Mouse (Mus musculus) liver, embryonic 11.5 days (tissue): Measurements from ENCODE around the gene Tceal3. TPM values are rescaled to one million over a fixed set of nuclear protein-coding genes. Genes with fewer than 3 reads are reported as not detected.
A peak's percentile ranks its signal among the peaks of the same experiment; 100 is the strongest.
"Not testable (repeated sequence)": the region's sequence is repeated elsewhere in the genome, so short reads cannot be mapped to it uniquely, and the experiment has no call there.

Experiments
- ATAC-seq: fragments of 200-750 bp; cut with Nextera tagmentation; replicated peaks from 2 replicates; pipeline ENCODE4 v1.8.0; 2017; ENCODE audit warnings: moderate number of reproducible peaks, mild to moderate bottlenecking, moderate TSS enrichment, moderate library complexity; ENCODE audit not compliant: low FRiP score
- DNase-seq: peaks from one replicate; pipeline ENCODE4 v3.0.0-alpha.2; 2017; ENCODE audit warnings: low spot score
- H3K27ac ChIP-seq: fragments of 300-500 bp; sonication (generic); 2 replicates; pipeline ENCODE4 v1.5.1; 2014; ENCODE audit warnings: mild to moderate bottlenecking, low read depth, low read length, control low read depth
- H3K27me3 ChIP-seq: fragments of 300-500 bp; sonication (generic); replicated peaks from 2 replicates; pipeline ENCODE4 v1.6.1; 2014; ENCODE audit warnings: low read length, mixed read lengths; ENCODE audit not compliant: control insufficient read depth, insufficient read depth
- H3K36me3 ChIP-seq: fragments of 300-500 bp; sonication (generic); 2 replicates; pipeline ENCODE4 v1.6.1; 2014; ENCODE audit warnings: mild to moderate bottlenecking, low read length, moderate library complexity, mixed read lengths; ENCODE audit not compliant: control insufficient read depth, insufficient read depth
- H3K4me1 ChIP-seq: fragments of 300-500 bp; sonication (generic); replicated peaks from 2 replicates; pipeline ENCODE4 v1.6.1; 2014; ENCODE audit warnings: low read length, mixed read lengths; ENCODE audit not compliant: control insufficient read depth, insufficient read depth
- H3K4me2 ChIP-seq: fragments of 300-500 bp; sonication (generic); 2 replicates; pipeline ENCODE4 v1.6.1; 2014; ENCODE audit warnings: mild to moderate bottlenecking, control low read depth, moderate library complexity
- H3K4me3 ChIP-seq: fragments of 300-500 bp; sonication (generic); 2 replicates; pipeline ENCODE4 v1.5.1; 2014; ENCODE audit warnings: low read depth, low read length, control low read depth
- H3K9ac ChIP-seq: fragments of 300-500 bp; sonication (generic); 2 replicates; pipeline ENCODE4 v1.6.1; 2014; ENCODE audit warnings: low read depth, low read length, control low read depth
- H3K9me3 ChIP-seq: fragments of 300-500 bp; sonication (generic); 2 replicates; pipeline ENCODE4 v1.6.1; 2016; ENCODE audit warnings: low read length, inconsistent platforms, mixed read lengths; ENCODE audit not compliant: control insufficient read depth
- WGBS: fragments of 180-500 bp; shearing (Covaris S2); extraction: QIAGEN DNeasy Blood & Tissue Kit; methylation state at CpG from one replicate; pipeline ENCODE4 v1.1.7; 2014; 5-methylcytosine and 5-hydroxymethylcytosine counted together
- polyA plus RNA-seq: library from polyadenylated mRNA; unstranded; fragments of >200 nt; fragmentation: Nextera tagmentation; extraction: Ambion mirVana; gene quantifications from 2 replicates; pipeline ENCODE4 v1.2.1, GENCODE M21; 2014

Gene Tceal3
- polyA plus RNA-seq, 1 experiment from 2014 or later: 1.6 TPM

DNA sequence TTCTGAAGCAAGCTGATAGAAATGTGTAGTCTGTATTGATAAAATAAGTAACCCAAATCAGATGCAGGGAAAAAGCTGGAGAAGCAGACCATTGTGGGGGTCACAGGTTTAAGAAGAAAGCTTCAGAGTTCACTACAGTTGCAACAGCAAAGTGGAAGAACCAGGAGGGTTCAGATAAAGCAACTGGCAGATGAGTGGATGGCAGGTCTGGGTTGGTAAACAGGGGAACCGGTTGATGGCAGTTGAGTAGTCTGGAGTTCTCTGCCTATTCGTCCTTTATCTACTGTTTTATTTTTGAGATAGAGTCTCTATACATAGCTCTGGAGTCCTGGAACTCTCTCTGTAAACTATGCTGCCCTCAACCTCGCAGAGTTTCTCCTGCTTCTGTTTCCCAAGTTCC is 90.3 kb downstream of the Tceal3 start:
- WGBS: 48% methylated on average over 3 of the region's 3 CpGs
- no peaks in the 10 kb centered on the region for H3K27me3 ChIP-seq

DNA sequence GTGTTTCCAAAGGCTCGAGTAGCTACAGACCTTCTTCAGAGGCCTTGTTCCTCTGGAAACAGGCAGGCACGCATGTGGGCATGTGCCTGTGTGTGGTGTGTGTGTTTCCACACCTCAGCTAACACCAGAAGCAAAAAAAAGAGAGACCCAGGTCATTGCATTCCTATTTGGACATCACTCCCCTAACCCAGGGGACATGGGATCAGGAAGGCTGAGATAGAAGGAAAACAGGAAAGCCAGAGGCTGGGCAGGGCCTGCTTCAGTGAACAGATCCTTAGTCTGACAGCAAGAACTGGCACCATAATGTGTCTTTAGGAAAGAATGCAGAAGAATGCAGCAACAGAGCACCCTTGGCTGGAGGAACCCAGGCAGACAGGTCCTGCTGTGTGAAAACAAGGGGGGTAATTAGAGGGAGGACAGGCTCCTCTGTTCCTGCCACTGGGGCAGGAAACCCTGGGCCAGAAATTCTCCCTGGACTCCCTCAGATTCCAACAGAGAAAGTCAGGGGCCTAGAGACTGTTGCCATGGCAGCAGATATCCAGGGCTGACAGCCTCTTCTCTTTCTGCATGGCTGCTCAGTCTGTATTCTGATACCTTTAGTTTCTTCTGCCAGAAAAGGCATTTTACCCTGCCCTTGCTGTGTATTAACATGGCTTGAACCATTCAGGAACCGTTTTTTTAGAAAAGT is 101.1 kb downstream of the Tceal3 start:
- not testable (repeated sequence) for DNase-seq, H3K36me3 ChIP-seq, H3K4me2 ChIP-seq, ATAC-seq, H3K9ac ChIP-seq, H3K27ac ChIP-seq, H3K4me1 ChIP-seq, H3K9me3 ChIP-seq, H3K4me3 ChIP-seq, H3K27me3 ChIP-seq
- 63% methylated on average over 3 of the region's 3 CpGs for WGBS

More for the DNA sequence above, 90.3 kb downstream of the Tceal3 start:
- Histone ChIP-seq H3K36me3 (no peaks in the 10 kb centered on the region), H3K27ac (no peak overlapping the region), H3K4me3 (no peak overlapping the region), H3K9ac (no peak overlapping the region), H3K4me1 (no peaks in the 10 kb centered on the region), H3K9me3 (no peaks in the 10 kb centered on the region), H3K4me2 (no peak overlapping the region)
- DNase-seq (no peak), ATAC-seq (no peak)

GRCm38 (mm10) chrX:136692294-136692675 is 101.6 kb downstream of the Tceal3 start:
- no peaks in the 10 kb centered on the region for H3K36me3 ChIP-seq
- H3K4me3 ChIP-seq: no peak overlapping the region
- H3K27ac ChIP-seq: no peak overlapping the region
- H3K9me3 ChIP-seq: no peaks in the 10 kb centered on the region
- no peak for ATAC-seq
- no peak overlapping the region for H3K4me2 ChIP-seq
- no peaks in the 10 kb centered on the region for H3K4me1 ChIP-seq
- WGBS: 77% methylated on average over 4 of the region's 4 CpGs
- H3K27me3 ChIP-seq: no peaks in the 10 kb centered on the region
- DNase-seq: no peak
- H3K9ac ChIP-seq: no peak overlapping the region

- Histone ChIP-seq H3K27ac (no peak overlapping the region), H3K4me3 (no peak overlapping the region), H3K9ac (no peak overlapping the region), H3K4me1 (no peaks in the 10 kb centered on the region), H3K27me3 (no peaks in the 10 kb centered on the region), H3K4me2 (no peak overlapping the region), H3K9me3 (no peaks in the 10 kb centered on the region), H3K36me3 (no peaks in the 10 kb centered on the region)
- DNase-seq (no peak), ATAC-seq (no peak)
- 72% methylated on average over 5 of the region's 5 CpGs for WGBS
These were observed 102.6 kb downstream of the Tceal3 start for GRCm38 (mm10) chrX:136693196-136693595.

DNA sequence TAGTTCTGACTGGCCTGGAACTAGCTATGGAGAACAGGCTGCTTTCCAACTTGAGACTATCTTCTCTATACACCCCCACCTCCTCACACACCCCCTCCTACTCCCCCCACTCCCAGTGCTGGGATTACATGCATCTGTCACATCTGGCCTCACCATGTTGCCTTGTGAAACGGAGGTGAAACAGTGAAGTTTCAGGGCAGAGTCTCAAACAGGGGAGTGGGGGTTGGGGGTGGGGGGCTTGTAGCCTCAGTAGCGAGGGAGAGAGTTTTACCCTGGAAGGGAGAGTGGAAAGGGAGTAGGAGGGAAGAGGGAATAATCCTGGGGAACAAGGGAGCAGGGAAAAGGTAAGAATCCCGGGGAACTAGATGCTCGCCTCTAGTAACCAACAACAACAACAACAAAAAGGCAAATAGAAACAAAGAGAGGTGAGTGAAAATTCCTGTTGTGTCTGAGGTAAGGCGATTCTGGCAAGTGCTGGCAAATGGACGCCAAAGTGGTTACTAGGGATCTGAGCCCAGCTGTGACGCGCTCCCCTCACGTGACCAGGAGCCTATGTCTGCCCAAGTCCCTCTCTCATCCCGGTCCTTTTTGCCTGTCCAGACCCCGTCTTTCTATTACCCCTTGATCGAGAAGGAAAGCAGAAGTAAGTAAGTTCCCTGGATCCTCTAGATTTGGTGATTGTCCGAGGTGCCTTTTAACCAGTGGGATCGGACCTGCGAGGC is 117.0 kb downstream of the Tceal3 start, which contains the start of gene Tceal1:
TSS of gene Tceal1 (plus strand) at position 537 of the 722 bp plus-strand sequence.
- DNase-seq (peak; percentile 46), ATAC-seq (peak; percentile 79)
- Histone ChIP-seq H3K4me2 (peak within 1 kb of the TSS; percentile 60), H3K9ac (peak within 1 kb of the TSS; percentile 21), H3K4me3 (peak within 1 kb of the TSS; percentile 47), H3K36me3 (no peaks in the 10 kb centered on the region), H3K27me3 (no peaks in the 10 kb centered on the region), H3K4me1 (no peaks in the 10 kb centered on the region), H3K9me3 (no peaks in the 10 kb centered on the region), H3K27ac (no peak within 1 kb of the TSS)
- 10% methylated on average over 15 of the region's 15 CpGs for WGBS

DNA sequence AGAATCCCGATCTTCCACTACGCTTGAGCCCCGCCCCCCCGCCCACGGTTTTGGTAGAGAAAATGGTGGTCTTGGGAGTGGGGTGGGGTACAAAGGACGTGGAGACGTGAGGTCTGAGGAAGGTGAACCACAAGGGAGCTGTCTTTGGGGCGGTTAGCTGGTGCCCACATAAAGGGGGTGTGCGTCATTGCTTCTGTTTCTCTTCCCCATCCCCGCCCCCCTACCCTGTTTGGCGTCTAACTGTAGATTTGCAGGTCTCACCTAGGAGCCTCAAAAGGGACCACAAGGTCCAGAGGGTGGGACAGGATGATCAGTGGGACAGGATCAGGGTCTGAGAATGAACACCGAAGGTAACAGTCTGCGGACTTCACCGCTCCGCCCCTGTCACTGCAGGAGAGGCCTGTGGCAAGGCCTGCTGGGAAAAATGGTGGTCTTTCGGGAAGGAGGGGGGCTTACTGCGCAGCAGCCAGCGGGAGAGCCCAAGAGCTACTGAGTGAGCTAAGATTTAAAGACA is 117.6 kb downstream of the Tceal3 start:
- ATAC-seq: peak; percentile 60
- H3K27ac ChIP-seq: no peak overlapping the region
- peak; percentile 36 for DNase-seq
- no peaks in the 10 kb centered on the region for H3K27me3 ChIP-seq
- H3K4me1 ChIP-seq: no peaks in the 10 kb centered on the region
- peak overlapping the region; percentile 47 for H3K4me3 ChIP-seq
- no peaks in the 10 kb centered on the region for H3K36me3 ChIP-seq
- peak overlapping the region; percentile 21 for H3K9ac ChIP-seq
- peak overlapping the region; percentile 60 for H3K4me2 ChIP-seq
- no peaks in the 10 kb centered on the region for H3K9me3 ChIP-seq
- 14% methylated on average over 15 of the region's 18 CpGs for WGBS

GRCm38 (mm10) chrX:136708782-136709181 is 118.1 kb downstream of the Tceal3 start:
- Histone ChIP-seq H3K27ac (no peak overlapping the region), H3K9me3 (no peaks in the 10 kb centered on the region), H3K4me1 (no peaks in the 10 kb centered on the region), H3K4me2 (peak overlapping the region; percentile 60), H3K27me3 (no peaks in the 10 kb centered on the region), H3K9ac (peak overlapping the region; percentile 21), H3K36me3 (no peaks in the 10 kb centered on the region), H3K4me3 (peak overlapping the region; percentile 47)
- ATAC-seq: no peak
- DNase-seq: no peak
- 23% methylated on average over 14 of the region's 14 CpGs for WGBS

GRCm38 (mm10) chrX:136714742-136715474 is 124.3 kb downstream of the Tceal3 start:
- not testable (repeated sequence) for H3K4me2 ChIP-seq, DNase-seq, H3K36me3 ChIP-seq, H3K4me1 ChIP-seq, H3K9ac ChIP-seq, H3K9me3 ChIP-seq, ATAC-seq, H3K27me3 ChIP-seq, H3K27ac ChIP-seq, H3K4me3 ChIP-seq
- WGBS: 72% methylated on average over 2 of the region's 3 CpGs
